Mouse (Mus musculus): Measurements from ENCODE around the gene Fcrl1.

The Fcrl1 gene

DNA sequence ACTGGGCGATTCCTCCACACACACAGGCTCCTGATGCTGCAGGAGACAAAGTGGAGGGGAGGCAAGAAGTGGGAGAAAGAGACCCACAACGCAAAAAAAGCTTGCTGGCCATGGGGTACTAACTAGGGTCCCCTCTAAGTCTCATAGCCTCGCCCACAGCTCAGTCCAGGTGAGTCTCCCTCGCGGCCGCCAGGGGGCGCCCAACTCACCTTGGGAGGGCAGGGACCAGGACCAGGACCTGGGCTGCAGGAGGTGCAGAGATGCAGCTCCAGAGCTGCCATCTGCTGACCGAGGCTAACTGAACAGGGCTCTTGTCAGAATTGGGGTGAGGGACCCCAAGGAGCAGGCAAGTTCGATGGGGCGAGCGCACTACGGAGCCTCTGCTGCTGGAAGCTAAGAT is 35.0 kb downstream of the Fcrl1 start:
- peak; percentile 4 to 71 for DNase-seq

DNA sequence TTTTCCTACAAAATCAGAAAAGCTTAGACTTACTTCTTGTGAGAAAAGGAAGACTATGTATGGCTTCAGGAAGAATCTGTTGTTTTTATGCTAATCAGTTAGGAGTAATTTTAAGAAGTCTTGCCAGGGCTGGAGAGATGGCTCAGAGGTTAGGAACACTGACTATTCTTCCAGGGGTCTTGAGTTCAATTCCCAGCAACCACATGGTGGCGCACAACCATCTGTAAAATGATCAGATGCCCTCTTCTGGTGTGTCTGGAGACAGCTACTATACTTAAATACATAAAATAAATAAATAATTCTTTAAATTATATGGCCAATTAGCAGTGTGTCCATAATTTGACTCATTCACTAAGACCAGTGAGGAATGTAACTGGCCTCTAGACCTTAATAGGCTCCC is 44.5 kb downstream of the Fcrl1 start:
- no peak for DNase-seq

DNA sequence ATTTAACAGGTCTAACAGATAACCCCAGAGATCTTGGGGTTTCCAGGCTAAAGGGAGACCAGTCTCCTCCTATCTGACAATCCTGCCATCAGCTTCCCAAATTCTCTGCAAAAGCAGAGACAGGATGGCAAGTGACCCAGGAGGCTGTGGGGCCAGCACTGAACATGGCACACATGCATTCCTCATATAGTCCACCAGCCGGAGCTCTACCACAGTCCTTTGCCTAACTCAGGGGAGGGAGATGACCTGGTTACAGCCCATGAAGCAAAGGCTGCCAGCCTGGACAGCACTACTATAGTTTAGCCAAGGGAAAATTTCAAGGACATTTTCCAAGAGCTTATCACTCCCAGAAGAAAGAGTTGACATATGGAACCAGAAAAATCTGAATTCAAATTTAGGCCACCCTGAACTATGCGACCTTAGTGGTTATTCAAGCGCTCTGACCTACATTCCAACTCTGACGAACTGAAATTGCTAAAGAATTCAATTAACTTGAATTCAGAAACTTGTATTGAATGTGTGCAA is 46.3 kb downstream of the Fcrl1 start:
- DNase-seq = no peak

DNA sequence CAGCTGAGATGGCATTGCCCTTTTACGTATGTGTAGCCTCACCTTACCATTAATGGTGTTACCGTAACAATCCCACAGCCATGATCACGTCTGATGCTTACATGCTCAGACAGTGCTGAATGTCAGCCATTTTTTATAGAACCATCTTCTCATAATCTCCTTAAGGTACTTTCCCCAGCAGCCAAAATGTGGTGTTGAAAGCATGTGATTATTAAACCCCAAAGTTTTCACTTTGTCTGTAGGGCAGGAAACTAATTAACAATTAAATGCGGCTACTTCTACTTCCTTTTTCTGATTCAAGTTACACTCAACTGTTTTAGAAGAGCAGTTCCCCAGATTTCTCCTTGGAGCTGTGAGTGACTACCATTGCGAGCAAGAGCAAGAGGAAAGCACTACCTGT is 59.3 kb downstream of the Fcrl1 start, which contains the start of gene Fcrl5:
Fcrl5 (plus strand) TSS at position 295 of the 400 bp plus-strand sequence.
- DNase-seq = no peak

DNA sequence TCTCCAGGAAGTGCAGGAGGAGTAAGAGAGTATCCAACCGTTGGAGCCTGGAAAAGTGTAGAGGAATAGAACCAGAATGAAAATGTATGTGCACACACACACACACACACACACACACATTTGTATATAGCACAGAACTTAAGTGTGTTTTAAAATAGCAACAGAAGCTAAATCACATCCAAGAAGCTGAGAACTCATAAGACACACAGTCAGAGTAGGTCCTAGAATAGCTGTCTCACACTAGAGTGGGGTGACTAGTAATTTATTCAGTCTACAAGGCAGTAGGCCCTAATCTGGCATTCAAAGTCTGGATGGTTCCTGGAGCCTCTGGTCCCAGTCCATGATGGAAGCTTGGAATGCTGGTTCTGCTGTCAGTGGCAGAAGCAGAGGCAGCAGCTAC is 64.4 kb downstream of the Fcrl1 start:
- DNase-seq = no peak

DNA sequence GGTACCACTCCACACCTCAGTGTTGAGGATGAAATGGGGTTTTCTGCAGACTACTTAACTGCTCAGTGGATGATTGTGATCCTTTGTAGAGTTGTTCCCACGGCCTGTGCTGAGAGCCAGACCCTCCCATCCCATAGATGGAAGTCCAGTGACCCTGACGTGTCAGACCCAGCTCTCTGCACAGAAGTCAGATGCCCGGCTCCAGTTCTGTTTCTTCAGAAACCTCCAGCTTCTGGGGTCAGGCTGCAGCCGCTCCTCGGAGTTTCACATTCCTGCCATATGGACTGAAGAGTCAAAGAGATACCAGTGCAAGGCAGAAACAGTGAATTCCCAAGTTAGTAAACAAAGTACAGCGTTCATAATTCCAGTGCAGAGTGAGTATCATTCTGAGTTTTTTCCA is 67.8 kb downstream of the Fcrl1 start:
- no peak for DNase-seq

Data from kidney, postnatal 36 days (tissue).